Mouse (Mus musculus) forebrain, embryonic 11.5 days (tissue): ENCODE measurements around the gene Rgs8. TPM values are rescaled to one million over a fixed set of nuclear protein-coding genes. Genes with fewer than 3 reads are reported as not detected.
A peak's percentile ranks its signal among the peaks of the same experiment; 100 is the strongest.

ENCODE experiments used
- ATAC-seq: fragments of 200-750 bp; cut with Nextera tagmentation; replicated peaks from 2 replicates; pipeline ENCODE4 v1.8.0; 2017; ENCODE audit warnings: moderate TSS enrichment; ENCODE audit not compliant: low FRiP score
- DNase-seq: peaks from one replicate; pipeline ENCODE4 v3.0.0-alpha.2; 2017; ENCODE audit warnings: low spot score
- H3K27ac ChIP-seq: fragments of 300-500 bp; sonication (generic); 2 replicates; pipeline ENCODE4 v1.5.1; 2014; ENCODE audit warnings: low read depth, low read length
- H3K27me3 ChIP-seq: fragments of 300-500 bp; sonication (generic); 2 replicates; pipeline ENCODE4 v1.6.1; 2014; ENCODE audit warnings: mild to moderate bottlenecking, low read length, mixed read lengths; ENCODE audit not compliant: control insufficient read depth, insufficient read depth
- H3K36me3 ChIP-seq: fragments of 300-500 bp; sonication (generic); 2 replicates; pipeline ENCODE4 v1.6.1; 2014; ENCODE audit warnings: mild to moderate bottlenecking, low read length, moderate library complexity, mixed read lengths; ENCODE audit not compliant: control insufficient read depth, insufficient read depth
- H3K4me1 ChIP-seq: fragments of 300-500 bp; sonication (generic); replicated peaks from 2 replicates; pipeline ENCODE4 v1.6.1; 2014; ENCODE audit warnings: low read length, mixed read lengths; ENCODE audit not compliant: control insufficient read depth, insufficient read depth
- H3K4me2 ChIP-seq: fragments of 300-500 bp; sonication (generic); 2 replicates; pipeline ENCODE4 v1.6.1; 2014; ENCODE audit warnings: low read depth, mild to moderate bottlenecking, low read length, moderate library complexity, mixed read lengths; ENCODE audit not compliant: severe bottlenecking
- H3K4me3 ChIP-seq: fragments of 300-500 bp; sonication (generic); 2 replicates; pipeline ENCODE4 v1.5.1; 2014; ENCODE audit warnings: low read depth, low read length
- H3K9ac ChIP-seq: fragments of 300-500 bp; sonication (generic); 2 replicates; pipeline ENCODE4 v1.6.1; 2014; ENCODE audit warnings: low read length
- H3K9me3 ChIP-seq: fragments of 300-500 bp; sonication (generic); 2 replicates; pipeline ENCODE4 v1.6.1; 2016; ENCODE audit warnings: low read length, mixed read lengths; ENCODE audit not compliant: control insufficient read depth
- WGBS: fragments of 180-500 bp; shearing (Covaris S2); extraction: QIAGEN DNeasy Blood & Tissue Kit; methylation state at CpG from one replicate; pipeline ENCODE4 v1.1.7; 2014; 5-methylcytosine and 5-hydroxymethylcytosine counted together
- polyA plus RNA-seq: library from polyadenylated mRNA; unstranded; fragments of >200 nt; fragmentation: Nextera tagmentation; extraction: Ambion mirVana; gene quantifications from 2 replicates; pipeline ENCODE4 v1.2.1, GENCODE M21; 2014

Rgs8 gene
- polyA plus RNA-seq, 1 experiment from 2014 or later: 12.1 TPM

DNA sequence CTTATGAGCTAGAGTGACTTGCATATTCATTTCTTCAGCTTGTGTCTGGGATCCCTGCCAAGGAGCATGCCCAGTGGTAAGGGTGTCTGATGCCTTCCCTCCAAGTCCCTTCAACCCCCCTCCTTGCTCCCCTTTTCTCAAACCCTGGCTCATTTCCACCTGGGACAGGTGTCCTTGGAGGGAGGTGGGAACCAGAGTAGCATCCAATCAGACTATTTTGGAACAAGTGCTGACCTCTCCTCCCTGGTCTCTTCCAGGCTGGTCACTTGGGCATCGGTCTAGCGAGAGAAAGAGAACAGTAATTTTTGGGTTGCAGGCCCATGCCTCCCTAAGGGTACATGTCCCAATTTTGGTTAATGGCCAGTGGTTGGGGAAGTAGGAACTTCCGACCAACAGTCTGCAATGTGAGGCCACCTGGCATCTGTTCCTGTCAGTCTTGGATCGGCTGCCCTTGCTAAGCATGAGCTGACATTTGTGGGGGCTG lies 14.5 kb downstream of the Rgs8 start:
- ATAC-seq (no peak), DNase-seq (no peak)
- WGBS: 84% methylated on average over 4 of the region's 4 CpGs
- Histone ChIP-seq H3K27me3 (no peaks in the 10 kb centered on the region), H3K9ac (no peak overlapping the region), H3K27ac (no peak overlapping the region), H3K4me1 (peaks cover 14% of the 10 kb centered on the region), H3K9me3 (no peaks in the 10 kb centered on the region), H3K4me2 (no peak overlapping the region), H3K4me3 (no peak overlapping the region), H3K36me3 (no peaks in the 10 kb centered on the region)

DNA sequence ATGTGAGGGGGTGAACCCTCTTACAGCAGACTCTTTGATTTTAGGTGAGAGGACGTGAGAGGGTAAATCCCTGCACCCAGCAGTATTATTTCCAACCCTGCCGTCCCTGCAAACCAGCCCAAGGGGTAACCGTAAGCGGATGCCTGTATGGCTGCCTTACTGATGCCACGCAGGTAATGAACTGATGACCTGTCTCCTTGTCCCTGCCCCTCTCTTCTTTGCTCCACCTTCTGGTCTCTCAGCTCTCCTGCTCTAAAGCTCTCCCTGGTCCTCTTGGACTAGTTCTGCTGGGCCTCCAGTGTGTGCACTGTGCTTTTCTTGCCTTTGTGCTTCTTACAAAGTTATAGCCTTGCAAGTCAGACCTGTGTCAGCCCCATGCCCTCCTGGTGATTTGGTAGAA lies 15.0 kb downstream of the Rgs8 start:
- no peaks in the 10 kb centered on the region for H3K9me3 ChIP-seq
- H3K9ac ChIP-seq: no peak overlapping the region
- H3K4me1 ChIP-seq: peaks cover 14% of the 10 kb centered on the region
- no peak overlapping the region for H3K27ac ChIP-seq
- no peaks in the 10 kb centered on the region for H3K27me3 ChIP-seq
- no peak overlapping the region for H3K4me2 ChIP-seq
- H3K36me3 ChIP-seq: no peaks in the 10 kb centered on the region
- H3K4me3 ChIP-seq: no peak overlapping the region
- WGBS: 82% methylated on average over 5 of the region's 5 CpGs
- DNase-seq (no peak), ATAC-seq (no peak)

DNA sequence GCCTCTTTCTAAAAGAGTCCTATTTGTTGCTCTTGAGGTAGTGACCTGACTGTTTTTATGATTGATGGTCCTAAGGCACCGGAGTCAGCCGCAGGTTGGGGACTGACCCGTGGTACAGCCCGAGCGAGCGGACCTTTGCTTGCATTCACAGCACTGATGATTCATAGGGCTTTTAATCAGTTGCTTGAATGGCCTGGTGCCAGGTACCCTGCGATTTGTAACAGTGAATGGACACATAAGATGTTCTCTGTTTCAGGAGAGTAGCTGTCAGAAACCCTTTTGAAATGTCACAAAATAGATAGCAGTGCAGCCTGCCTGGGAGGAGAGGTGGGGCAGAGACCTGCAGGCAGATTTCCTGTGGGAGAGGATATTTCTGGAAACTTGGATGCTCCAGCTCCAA lies 16.3 kb downstream of the Rgs8 start:
- peaks cover 14% of the 10 kb centered on the region for H3K4me1 ChIP-seq
- ATAC-seq (no peak), DNase-seq (no peak)
- H3K27me3 ChIP-seq: no peaks in the 10 kb centered on the region
- no peak overlapping the region for H3K4me2 ChIP-seq
- no peak overlapping the region for H3K27ac ChIP-seq
- H3K9ac ChIP-seq: no peak overlapping the region
- WGBS: 87% methylated on average over 7 of the region's 7 CpGs
- H3K4me3 ChIP-seq: no peak overlapping the region
- H3K9me3 ChIP-seq: no peaks in the 10 kb centered on the region
- no peaks in the 10 kb centered on the region for H3K36me3 ChIP-seq

DNA sequence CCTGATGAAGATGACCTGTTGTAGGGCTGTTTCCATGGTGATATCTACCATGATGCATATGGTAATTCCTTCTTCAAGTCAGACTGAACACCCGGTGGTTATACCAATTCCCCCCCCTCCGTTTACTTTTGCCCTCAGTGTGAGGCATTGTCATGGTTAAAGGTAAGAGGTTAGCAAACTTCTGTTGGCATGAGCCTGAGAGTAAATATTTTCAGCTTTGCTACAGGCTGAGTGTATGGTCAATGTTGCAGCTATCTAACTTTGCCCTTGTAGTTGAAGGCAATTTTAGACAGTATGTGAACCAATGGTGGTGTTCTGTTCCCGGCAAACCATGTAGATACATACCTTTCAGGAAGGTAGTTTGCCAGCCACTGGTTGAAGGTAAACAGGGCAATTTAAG lies 16.9 kb downstream of the Rgs8 start:
- H3K9me3 ChIP-seq: no peaks in the 10 kb centered on the region
- H3K36me3 ChIP-seq: no peaks in the 10 kb centered on the region
- no peak overlapping the region for H3K4me2 ChIP-seq
- peaks cover 14% of the 10 kb centered on the region for H3K4me1 ChIP-seq
- H3K9ac ChIP-seq: no peak overlapping the region
- 64% methylated on average over 3 of the region's 3 CpGs for WGBS
- no peak overlapping the region for H3K27ac ChIP-seq
- ATAC-seq (no peak), DNase-seq (no peak)
- no peaks in the 10 kb centered on the region for H3K27me3 ChIP-seq
- no peak overlapping the region for H3K4me3 ChIP-seq

DNA sequence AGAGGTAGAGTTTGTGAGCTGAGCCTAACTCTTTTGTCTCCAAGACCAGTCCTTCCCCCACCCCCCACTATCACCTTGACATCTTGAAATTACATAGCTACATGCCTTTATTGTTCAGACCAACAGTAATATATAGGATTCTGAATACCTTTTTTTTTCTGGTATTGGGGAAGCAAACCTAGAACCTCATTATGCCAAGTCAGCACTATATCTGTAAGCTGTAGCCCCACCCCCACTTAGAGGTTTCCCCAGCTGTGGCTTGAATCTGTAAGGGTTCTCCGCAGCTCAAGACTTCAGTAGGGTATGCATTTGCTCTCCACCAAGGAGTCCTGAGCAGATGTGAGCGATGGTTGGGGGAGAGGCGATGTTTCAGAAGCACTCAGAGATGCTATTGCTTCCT lies 18.5 kb downstream of the Rgs8 start:
- no peaks in the 10 kb centered on the region for H3K36me3 ChIP-seq
- H3K4me2 ChIP-seq: no peak overlapping the region
- H3K4me1 ChIP-seq: peaks cover 2% of the 10 kb centered on the region; the same call in 1 of the 2 replicates
- DNase-seq: no peak
- H3K9ac ChIP-seq: no peak overlapping the region
- no peaks in the 10 kb centered on the region for H3K9me3 ChIP-seq
- ATAC-seq: no peak
- H3K27me3 ChIP-seq: no peaks in the 10 kb centered on the region
- no peak overlapping the region for H3K27ac ChIP-seq
- H3K4me3 ChIP-seq: no peak overlapping the region
- WGBS: 81% methylated on average over 3 of the region's 3 CpGs

DNA sequence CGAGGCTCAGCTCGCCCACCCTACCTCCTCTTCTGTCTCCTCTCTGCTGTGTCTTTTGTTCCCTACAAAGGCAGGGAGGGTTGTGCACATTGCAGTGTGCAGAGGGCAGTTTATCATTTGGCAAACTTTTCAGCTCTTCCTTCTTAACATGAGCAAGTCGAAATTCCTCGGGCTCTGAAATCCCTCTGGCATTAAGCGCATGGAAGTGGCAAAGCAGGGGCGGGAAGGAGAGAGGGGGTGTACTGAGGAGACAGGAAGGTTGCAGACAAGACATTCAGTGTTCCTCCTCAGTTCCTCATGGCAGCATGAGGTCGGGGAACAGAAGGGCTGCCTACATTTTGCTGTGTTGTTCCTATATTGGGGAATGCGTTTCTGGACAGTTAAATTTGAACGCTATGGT lies 19.9 kb downstream of the Rgs8 start:
- no peaks in the 10 kb centered on the region for H3K36me3 ChIP-seq
- H3K4me1 ChIP-seq: peaks cover 2% of the 10 kb centered on the region; the same call in 1 of the 2 replicates
- no peak overlapping the region for H3K9ac ChIP-seq
- DNase-seq (no peak), ATAC-seq (no peak)
- WGBS: 67% methylated on average over 9 of the region's 9 CpGs
- H3K27me3 ChIP-seq: no peaks in the 10 kb centered on the region
- H3K4me3 ChIP-seq: no peak overlapping the region
- H3K4me2 ChIP-seq: no peak overlapping the region
- no peak overlapping the region for H3K27ac ChIP-seq
- H3K9me3 ChIP-seq: no peaks in the 10 kb centered on the region

DNA sequence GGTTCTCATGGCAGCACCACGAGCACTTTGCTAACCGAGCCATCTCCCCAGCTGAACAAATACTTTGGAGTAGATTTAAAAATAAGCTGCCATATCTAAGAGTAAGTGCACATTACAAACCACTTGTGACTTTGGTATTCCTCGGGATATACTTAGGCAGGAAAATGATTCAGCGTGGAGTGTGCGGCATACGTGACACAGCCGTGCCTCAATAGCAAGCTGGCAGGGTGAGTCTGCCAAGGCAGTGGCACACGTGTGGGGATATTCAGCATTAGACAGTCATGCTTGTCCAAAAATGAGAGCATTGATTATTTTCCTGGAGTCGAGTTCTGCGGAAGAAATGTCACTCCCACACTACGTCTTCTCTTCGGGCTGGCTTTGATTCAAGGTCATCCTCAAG lies 21.1 kb downstream of the Rgs8 start:
- WGBS: 91% methylated on average over 12 of the region's 12 CpGs
- Histone ChIP-seq H3K36me3 (no peaks in the 10 kb centered on the region), H3K27me3 (no peaks in the 10 kb centered on the region), H3K4me1 (peaks cover 2% of the 10 kb centered on the region; the same call in 1 of the 2 replicates), H3K4me2 (no peak overlapping the region), H3K9ac (no peak overlapping the region), H3K4me3 (no peak overlapping the region), H3K27ac (no peak overlapping the region), H3K9me3 (no peaks in the 10 kb centered on the region)
- DNase-seq (no peak), ATAC-seq (no peak)

DNA sequence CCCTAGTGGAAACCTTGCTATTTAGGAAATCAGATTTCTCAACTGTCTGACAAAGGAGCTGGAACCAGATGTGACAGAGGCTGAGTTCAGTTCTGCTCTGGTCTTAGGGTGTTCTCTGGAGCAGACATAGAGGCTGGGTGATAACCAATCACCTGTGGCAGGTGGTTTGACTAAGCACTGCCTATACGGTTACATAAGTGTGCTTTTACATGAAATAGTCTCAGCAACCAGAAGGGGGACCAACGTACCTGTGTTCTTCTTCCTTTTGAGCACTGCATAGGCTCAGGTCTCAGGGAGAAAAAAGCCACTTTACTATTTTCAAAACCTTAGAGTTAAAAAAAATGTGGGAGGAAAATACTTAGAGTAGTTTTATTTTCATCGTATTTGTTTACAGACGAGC lies 22.8 kb downstream of the Rgs8 start:
- H3K9ac ChIP-seq: no peak overlapping the region
- no peak for ATAC-seq

DNA sequence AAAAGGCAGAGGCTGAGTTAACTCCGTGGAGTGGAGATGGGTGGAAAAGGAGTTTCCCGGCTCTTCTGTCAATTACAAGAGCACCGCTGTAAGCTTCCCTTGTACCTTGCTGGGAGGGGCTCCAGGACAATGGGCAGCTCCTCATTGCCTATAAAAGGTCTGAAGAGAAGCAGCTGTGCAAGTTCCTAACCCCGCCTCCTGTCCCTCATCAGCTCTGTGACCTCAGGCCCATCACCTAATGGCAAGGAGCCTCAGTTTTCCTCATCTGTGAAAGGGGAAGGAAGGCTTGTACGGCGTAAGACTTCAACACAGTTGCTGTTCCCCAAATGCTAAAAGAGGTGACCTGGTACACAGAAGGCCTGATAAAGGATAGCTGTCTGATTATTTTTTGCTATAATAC lies 24.8 kb downstream of the Rgs8 start:
- H3K4me2 ChIP-seq: no peak overlapping the region
- DNase-seq: no peak
- H3K9me3 ChIP-seq: no peaks in the 10 kb centered on the region
- H3K9ac ChIP-seq: no peak overlapping the region
- 62% methylated on average over 6 of the region's 6 CpGs for WGBS
- no peaks in the 10 kb centered on the region for H3K27me3 ChIP-seq
- H3K4me3 ChIP-seq: no peak overlapping the region
- no peak overlapping the region for H3K27ac ChIP-seq
- H3K4me1 ChIP-seq: no peaks in the 10 kb centered on the region
- no peaks in the 10 kb centered on the region for H3K36me3 ChIP-seq
- 0 out of 2 replicates have a peak, but pooled peaks have one; percentile 33 for ATAC-seq

More for the DNA sequence above, 22.8 kb downstream of the Rgs8 start:
- 84% methylated on average over 4 of the region's 4 CpGs for WGBS
- H3K36me3 ChIP-seq: no peaks in the 10 kb centered on the region
- H3K4me2 ChIP-seq: no peak overlapping the region
- no peaks in the 10 kb centered on the region for H3K27me3 ChIP-seq
- no peak overlapping the region for H3K27ac ChIP-seq
- no peaks in the 10 kb centered on the region for H3K9me3 ChIP-seq
- no peak for DNase-seq
- no peaks in the 10 kb centered on the region for H3K4me1 ChIP-seq
- H3K4me3 ChIP-seq: no peak overlapping the region
